Mouse (Mus musculus): ENCODE results near the gene Mcemp1. TPM values are rescaled to one million over a fixed set of nuclear protein-coding genes. Genes with fewer than 3 reads are reported as not detected.
A peak's percentile ranks its signal among the peaks of the same experiment; 100 is the strongest.

The Mcemp1 gene
- polyA plus RNA-seq, 1 experiment from 2014 or later, result 0.57 TPM

DNA sequence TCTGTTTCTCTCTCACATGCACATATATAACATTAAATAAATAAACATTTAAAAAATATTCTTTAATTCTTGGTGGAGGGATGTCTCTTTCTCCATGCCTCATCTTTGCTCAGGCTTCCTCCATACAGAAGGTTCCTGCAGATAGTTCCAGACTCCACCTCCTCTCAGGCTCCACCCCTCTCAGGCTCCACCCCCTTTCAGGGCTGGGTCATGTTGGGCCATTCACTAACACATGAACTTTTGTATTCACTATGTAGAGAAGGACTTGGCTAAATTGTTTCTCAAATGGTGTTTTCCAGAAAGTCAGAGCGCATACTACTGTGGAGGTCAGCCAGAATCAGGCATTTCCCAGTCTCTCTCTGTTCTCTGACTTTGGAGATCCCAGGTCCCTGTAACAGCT is 35.9 kb downstream of the Mcemp1 start:
- no peaks in the 10 kb centered on the region for H3K9me3 ChIP-seq (replicated peaks)
- no peak overlapping the region for H3K9ac ChIP-seq
- no peak for ATAC-seq (replicated peaks; ENCODE audit: low FRiP score)
- no peaks in the 10 kb centered on the region for H3K36me3 ChIP-seq
- no peak overlapping the region for H3K27ac ChIP-seq
- WGBS, result 93% methylated on average over 1 of the region's 1 CpGs
- no peaks in the 10 kb centered on the region for H3K27me3 ChIP-seq
- no peak overlapping the region for H3K4me3 ChIP-seq (replicated peaks)
- no peaks in the 10 kb centered on the region for H3K4me1 ChIP-seq
- H3K4me2 ChIP-seq, result no peak overlapping the region

GRCm38 (mm10) chr8:3705711-3706110 is 40.2 kb downstream of the Mcemp1 start:
- H3K9ac ChIP-seq, result no peak overlapping the region
- no peaks in the 10 kb centered on the region for H3K36me3 ChIP-seq
- no peak for ATAC-seq (replicated peaks; ENCODE audit: low FRiP score)
- WGBS, result 45% methylated on average over 4 of the region's 4 CpGs
- no peak overlapping the region for H3K4me2 ChIP-seq
- H3K9me3 ChIP-seq (replicated peaks), result no peaks in the 10 kb centered on the region
- no peaks in the 10 kb centered on the region for H3K27me3 ChIP-seq
- H3K4me1 ChIP-seq, result no peaks in the 10 kb centered on the region
- no peak overlapping the region for H3K4me3 ChIP-seq (replicated peaks)
- no peak overlapping the region for H3K27ac ChIP-seq

DNA sequence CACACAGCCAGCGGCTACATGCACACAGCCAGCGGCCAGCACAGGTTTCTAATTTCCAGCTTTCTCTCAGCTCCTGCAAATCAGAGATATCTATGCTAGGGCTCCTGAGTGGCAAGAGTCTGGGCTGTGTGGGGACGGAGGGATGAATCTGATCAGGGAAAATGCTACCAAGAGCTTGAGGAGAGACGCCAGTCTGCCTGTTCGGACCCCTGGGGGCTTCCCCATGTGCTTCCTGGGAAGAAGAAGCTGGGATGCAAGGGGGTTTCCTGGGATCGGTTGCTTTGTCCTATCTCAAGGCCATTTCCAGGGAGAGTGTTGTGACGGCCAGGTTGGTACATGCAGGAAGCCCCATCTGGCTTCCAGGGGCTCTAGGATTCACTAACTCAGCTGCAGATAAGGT is 42.1 kb downstream of the Mcemp1 start:
- Histone ChIP-seq H3K27ac (no peak overlapping the region), H3K9me3 (replicated peaks) (no peaks in the 10 kb centered on the region), H3K4me2 (no peak overlapping the region), H3K9ac (no peak overlapping the region), H3K36me3 (no peaks in the 10 kb centered on the region), H3K4me1 (no peaks in the 10 kb centered on the region), H3K4me3 (replicated peaks) (no peak overlapping the region), H3K27me3 (no peaks in the 10 kb centered on the region)
- 77% methylated on average over 7 of the region's 7 CpGs for WGBS
- no peak for ATAC-seq (replicated peaks; ENCODE audit: low FRiP score)

GRCm38 (mm10) chr8:3710312-3710711 is 44.8 kb downstream of the Mcemp1 start:
- Histone ChIP-seq H3K4me2 (no peak overlapping the region), H3K36me3 (no peaks in the 10 kb centered on the region), H3K27ac (no peak overlapping the region), H3K4me1 (no peaks in the 10 kb centered on the region), H3K4me3 (replicated peaks) (no peak overlapping the region), H3K9me3 (replicated peaks) (no peaks in the 10 kb centered on the region), H3K27me3 (no peaks in the 10 kb centered on the region), H3K9ac (no peak overlapping the region)
- ATAC-seq (replicated peaks; ENCODE audit: low FRiP score), result no peak
- 76% methylated on average over 3 of the region's 3 CpGs for WGBS

- Histone ChIP-seq H3K27me3 (no peaks in the 10 kb centered on the region), H3K4me1 (no peaks in the 10 kb centered on the region), H3K4me2 (no peak overlapping the region), H3K27ac (no peak overlapping the region), H3K4me3 (replicated peaks) (no peak overlapping the region), H3K9me3 (replicated peaks) (no peaks in the 10 kb centered on the region), H3K36me3 (no peaks in the 10 kb centered on the region), H3K9ac (no peak overlapping the region)
- WGBS, result 69% methylated on average over 2 of the region's 2 CpGs
- ATAC-seq (replicated peaks; ENCODE audit: low FRiP score), result no peak
These were observed 46.1 kb downstream of the Mcemp1 start for GRCm38 (mm10) chr8:3711646-3712045.

DNA sequence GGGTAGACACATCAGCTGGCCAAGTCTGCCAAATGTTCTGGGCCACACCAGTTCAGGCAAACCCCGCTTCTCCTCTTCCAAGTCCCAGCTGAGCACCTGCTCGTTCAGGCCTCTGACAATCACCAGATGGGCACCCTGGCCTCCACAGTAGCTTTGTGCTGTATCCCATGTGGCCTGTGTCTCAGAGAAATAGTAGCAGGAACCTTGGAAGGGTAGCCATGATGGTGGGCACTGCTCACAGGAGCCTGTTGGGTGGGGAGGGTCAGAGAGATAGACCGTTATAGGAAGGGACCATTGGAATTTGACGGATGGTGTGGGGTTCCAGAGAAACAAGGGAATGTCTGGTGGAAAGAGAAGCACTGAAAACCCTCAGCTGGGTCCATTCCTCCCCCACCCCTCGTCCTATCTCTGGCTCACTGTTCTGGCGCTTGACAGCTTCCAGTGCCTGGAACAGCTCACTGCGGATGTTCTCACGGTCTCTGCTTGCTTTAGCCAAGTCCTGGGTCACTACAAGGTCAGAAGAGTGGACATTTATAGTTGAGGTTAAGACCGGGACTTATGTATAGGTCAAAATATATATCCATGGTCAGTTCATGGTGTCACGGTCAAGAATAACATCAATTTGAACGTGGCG is 51.9 kb downstream of the Mcemp1 start:
- Histone ChIP-seq H3K9me3 (replicated peaks) (no peaks in the 10 kb centered on the region), H3K4me3 (replicated peaks) (no peak overlapping the region), H3K27ac (no peak overlapping the region), H3K27me3 (no peaks in the 10 kb centered on the region), H3K4me1 (no peaks in the 10 kb centered on the region), H3K4me2 (no peak overlapping the region), H3K36me3 (no peaks in the 10 kb centered on the region), H3K9ac (no peak overlapping the region)
- ATAC-seq (replicated peaks; ENCODE audit: low FRiP score), result 0 out of 2 replicates have a peak, but pooled peaks have one; percentile 22
- 54% methylated on average over 12 of the region's 12 CpGs for WGBS

- peak; percentile 77 for ATAC-seq (replicated peaks; ENCODE audit: low FRiP score)
- 17% methylated on average over 14 of the region's 14 CpGs for WGBS
- H3K4me3 ChIP-seq (replicated peaks), result no peak overlapping the region
These were observed 53.0 kb downstream of the Mcemp1 start for GRCm38 (mm10) chr8:3718559-3718958.

More at GRCm38 (mm10) chr8:3718559-3718958, 53.0 kb downstream of the Mcemp1 start:
- H3K36me3 ChIP-seq, result no peaks in the 10 kb centered on the region
- H3K4me1 ChIP-seq, result no peaks in the 10 kb centered on the region
- H3K4me2 ChIP-seq, result no peak overlapping the region
- H3K9me3 ChIP-seq (replicated peaks), result no peaks in the 10 kb centered on the region
- H3K27me3 ChIP-seq, result no peaks in the 10 kb centered on the region
- no peak overlapping the region for H3K27ac ChIP-seq
- H3K9ac ChIP-seq, result no peak overlapping the region

Other genes with a start within 250 kb of the Mcemp1 start
- 6.2 and 7.5 TPM in 2 replicates for gene Pex11g, start 198.1 kb upstream of the Mcemp1 start, polyA plus RNA-seq (2015; fragmentation: Nextera tagmentation; extraction: Ambion mirVana)
- gene Tex45, start 194.9 kb upstream of the Mcemp1 start, polyA plus RNA-seq (2015; fragmentation: Nextera tagmentation; extraction: Ambion mirVana), result not detected in 2 replicates
- 47.3 and 50.0 TPM in 2 replicates for gene Zfp358, start 172.6 kb upstream of the Mcemp1 start, polyA plus RNA-seq (2015; fragmentation: Nextera tagmentation; extraction: Ambion mirVana)
- gene Mcoln1, start 165.3 kb upstream of the Mcemp1 start, polyA plus RNA-seq (2015; fragmentation: Nextera tagmentation; extraction: Ambion mirVana), result 56.0 and 57.1 TPM in 2 replicates
- 29.4 and 38.3 TPM in 2 replicates for gene Pnpla6, start 150.4 kb upstream of the Mcemp1 start, polyA plus RNA-seq (2015; fragmentation: Nextera tagmentation; extraction: Ambion mirVana)
- gene C330021F23Rik, start 97.8 kb upstream of the Mcemp1 start, polyA plus RNA-seq (2015; fragmentation: Nextera tagmentation; extraction: Ambion mirVana), result 7.5 and 8.3 TPM in 2 replicates
- 14.1 and 15.8 TPM in 2 replicates for gene Camsap3, start 78.5 kb upstream of the Mcemp1 start, polyA plus RNA-seq (2015; fragmentation: Nextera tagmentation; extraction: Ambion mirVana)
- gene Xab2, start 44.4 kb upstream of the Mcemp1 start, polyA plus RNA-seq (2015; fragmentation: Nextera tagmentation; extraction: Ambion mirVana), result 60.4 and 65.0 TPM in 2 replicates
- 108 and 116 TPM in 2 replicates for gene Pet100, start 44.2 kb upstream of the Mcemp1 start, polyA plus RNA-seq (2015; fragmentation: Nextera tagmentation; extraction: Ambion mirVana)
- gene Pcp2, start 40.2 kb upstream of the Mcemp1 start, polyA plus RNA-seq (2015; fragmentation: Nextera tagmentation; extraction: Ambion mirVana), result 0.34 and 0.48 TPM in 2 replicates
- gene Stxbp2, start 34.8 kb upstream of the Mcemp1 start, polyA plus RNA-seq (2015; fragmentation: Nextera tagmentation; extraction: Ambion mirVana), result 78.5 and 85.3 TPM in 2 replicates
- gene Retn, start 10.0 kb upstream of the Mcemp1 start, polyA plus RNA-seq (2015; fragmentation: Nextera tagmentation; extraction: Ambion mirVana), result 0.66 TPM in 1 of 2 replicates, not detected in the other
- 12.4 and 12.6 TPM in 2 replicates for gene Fcor, start 6.6 kb downstream of the Mcemp1 start, polyA plus RNA-seq (2015; fragmentation: Nextera tagmentation; extraction: Ambion mirVana)
- gene Trappc5, start 10.5 kb downstream of the Mcemp1 start, polyA plus RNA-seq (2015; fragmentation: Nextera tagmentation; extraction: Ambion mirVana), result 38.3 and 39.5 TPM in 2 replicates
- 0.12 and 0.33 TPM in 2 replicates for gene Fcer2a, start 28.4 kb downstream of the Mcemp1 start, polyA plus RNA-seq (2015; fragmentation: Nextera tagmentation; extraction: Ambion mirVana)
- gene Clec4g, start 54.9 kb downstream of the Mcemp1 start, polyA plus RNA-seq (2015; fragmentation: Nextera tagmentation; extraction: Ambion mirVana), result 0.21 and 0.44 TPM in 2 replicates
- gene Cd209a, start 83.2 kb downstream of the Mcemp1 start, polyA plus RNA-seq (2015; fragmentation: Nextera tagmentation; extraction: Ambion mirVana), result not detected in 2 replicates
- gene Cd209e, start 188.6 kb downstream of the Mcemp1 start, polyA plus RNA-seq (2015; fragmentation: Nextera tagmentation; extraction: Ambion mirVana), result not detected in 2 replicates
- gene Cd209d, start 212.8 kb downstream of the Mcemp1 start, polyA plus RNA-seq (2015; fragmentation: Nextera tagmentation; extraction: Ambion mirVana), result not detected in 2 replicates